Mouse (Mus musculus): Measurements from ENCODE around the gene Inhba. TPM values are rescaled to one million over a fixed set of nuclear protein-coding genes. Genes with fewer than 3 reads are reported as not detected.

Gene Inhba
- polyA plus RNA-seq (2014; fragmentation: Illumina TruSeq; extraction: RNeasy Lipid Tissue Mini Kit (QIAGEN cat#74804); ENCODE audit: low read depth, low replicate concordance), result 5.7 TPM

GRCm38 (mm10) chr13:16011372-16012242 is at the start of gene Inhba:
Gene Inhba (plus strand): TSS chr13:16011851.

